Mouse (Mus musculus): Measurements from ENCODE around the gene Ccdc80. TPM values are rescaled to one million over a fixed set of nuclear protein-coding genes. Genes with fewer than 3 reads are reported as not detected.

The Ccdc80 gene
- polyA plus RNA-seq, 1 experiment from 2014 or later = 72.0 TPM

DNA sequence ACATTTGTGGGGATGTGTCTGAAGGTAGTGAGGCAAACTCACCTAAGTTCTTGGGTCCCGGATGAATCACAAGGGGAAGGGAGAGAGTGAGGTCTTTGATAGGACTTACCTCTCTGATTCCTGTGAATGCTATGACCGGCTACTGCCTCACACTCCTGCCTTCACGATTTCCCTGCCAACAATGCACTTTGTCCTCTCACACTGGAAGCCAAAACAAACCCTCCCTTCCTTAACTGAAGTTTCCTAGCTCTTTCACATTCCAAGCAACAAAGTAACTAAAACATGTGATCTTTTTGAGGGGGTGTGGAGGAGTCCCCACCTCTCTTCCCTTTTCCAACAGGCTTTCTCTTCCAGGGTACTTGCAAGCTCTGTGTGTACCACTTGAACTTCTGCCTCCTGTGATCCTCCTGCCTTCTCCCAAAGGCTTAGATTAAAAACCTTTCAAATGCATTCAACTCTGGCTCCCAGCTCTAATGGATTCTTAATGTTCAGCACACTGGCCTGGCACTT is 61.6 kb downstream of the Ccdc80 start:
- no peak for TF ChIP-seq CTCF (IDR thresholded peaks at IDR 0.05; ENCODE audit: low read depth)
- DNase-seq (no peak), ATAC-seq (ENCODE audit: insufficient read depth) (no peak)
- Histone ChIP-seq H3K27ac (ENCODE audit: low read depth) (no peak overlapping the region), H3K27me3 (ENCODE audit: insufficient read depth, low read length) (no peaks in the 10 kb centered on the region), H3K36me3 (ENCODE audit: insufficient read depth) (peaks cover 26% of the 10 kb centered on the region), H3K9me3 (ENCODE audit: low read depth, low read length) (no peaks in the 10 kb centered on the region), H3K4me3 (ENCODE audit: low read depth, low read length) (no peak overlapping the region), H3K4me1 (ENCODE audit: insufficient read depth) (0 out of 2 replicates have a peak, but pooled peaks cover 3% of the 10 kb centered on the region), H3K9ac (no peak overlapping the region), H3K4me2 (no peak overlapping the region)
- WGBS = 74% methylated on average over 3 of the region's 3 CpGs

DNA sequence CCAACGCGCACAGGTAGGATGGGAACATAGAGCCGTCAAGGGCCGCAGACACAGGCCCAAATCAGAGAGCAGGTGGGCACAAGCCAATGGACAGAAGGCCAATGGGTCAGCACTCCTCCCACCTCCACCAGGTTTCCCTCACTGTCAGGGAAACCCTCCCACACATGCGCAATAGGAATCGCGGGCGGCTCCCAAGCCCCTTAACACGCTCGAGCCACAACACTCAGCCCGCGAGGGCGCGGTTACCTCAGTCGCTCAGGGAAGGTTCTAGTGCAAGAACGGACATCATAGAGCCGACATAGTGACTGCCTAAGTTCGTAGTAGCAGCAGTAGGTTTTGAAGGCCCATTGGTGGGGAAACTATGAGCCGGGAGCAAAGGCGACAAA is 64.9 kb downstream of the Ccdc80 start:
- ATAC-seq (ENCODE audit: insufficient read depth) = peak; percentile 77
- no peaks in the 10 kb centered on the region for H3K27me3 ChIP-seq (ENCODE audit: insufficient read depth, low read length)
- H3K4me1 ChIP-seq (ENCODE audit: insufficient read depth) = 0 out of 2 replicates have a peak, but pooled peaks cover 3% of the 10 kb centered on the region

DNA sequence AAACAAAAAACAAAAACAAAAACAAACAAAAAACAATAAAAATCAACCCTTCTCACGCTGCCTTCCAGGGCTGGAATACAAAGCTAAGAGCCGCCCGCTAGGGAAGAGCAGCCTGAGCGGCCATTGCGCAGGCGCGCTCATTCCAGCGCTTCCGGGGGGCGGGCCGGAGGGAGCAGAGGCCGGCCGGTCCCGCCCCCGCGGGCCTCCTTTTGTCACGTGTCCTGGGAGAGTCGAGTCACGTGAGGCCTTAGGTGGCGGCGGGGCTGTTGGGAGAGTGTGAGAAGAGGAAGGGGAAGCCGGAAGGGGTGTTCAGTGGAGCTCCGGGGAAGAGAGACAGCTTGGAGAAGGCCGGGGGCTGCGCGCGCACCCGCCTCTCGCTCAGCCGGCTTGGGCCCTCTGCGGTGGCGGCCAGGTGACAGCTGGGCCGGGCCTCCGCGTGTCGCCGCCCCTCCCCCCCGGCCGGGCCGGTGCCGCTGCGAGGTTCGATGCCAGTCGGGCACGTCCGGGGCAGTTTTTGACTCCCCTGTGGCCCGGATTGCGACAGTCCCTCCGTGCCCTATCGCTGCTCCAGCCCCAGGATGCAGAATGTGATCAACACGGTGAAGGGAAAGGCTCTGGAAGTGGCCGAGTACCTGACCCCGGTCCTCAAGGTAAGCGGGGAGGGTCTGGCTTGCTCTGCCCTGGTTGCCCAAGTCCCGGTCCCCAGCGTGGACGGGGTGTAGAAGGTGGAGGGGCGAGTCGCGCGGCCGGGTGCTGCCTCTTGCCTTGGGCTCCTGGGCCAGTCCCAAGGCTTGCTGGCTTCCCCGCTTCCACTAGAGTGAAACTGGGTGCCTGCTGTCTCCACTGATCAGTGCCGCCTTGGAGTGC is 65.6 kb downstream of the Ccdc80 start, which contains the start of the genes Slc35a5 and Atg3:
TSS of gene Slc35a5 (minus strand) at position 185 of the 867 bp plus-strand sequence.
TSS of gene Atg3 (plus strand) at position 264 of the 867 bp plus-strand sequence.
- DNase-seq (peak; percentile 98), ATAC-seq (ENCODE audit: insufficient read depth) (peak; percentile 99)
- WGBS = under 1% methylated on average over 53 of the region's 64 CpGs
- Histone ChIP-seq H3K27me3 (ENCODE audit: insufficient read depth, low read length) (no peaks in the 10 kb centered on the region), H3K4me3 (ENCODE audit: low read depth, low read length) (peak within 1 kb of the TSS; percentile 81), H3K4me2 (peak within 1 kb of the TSS; percentile 88), H3K9ac (peak within 1 kb of the TSS; percentile 87), H3K27ac (ENCODE audit: low read depth) (peak within 1 kb of the TSS; percentile 89), H3K4me1 (ENCODE audit: insufficient read depth) (0 out of 2 replicates have a peak, but pooled peaks cover 3% of the 10 kb centered on the region), H3K9me3 (ENCODE audit: low read depth, low read length) (no peaks in the 10 kb centered on the region), H3K36me3 (ENCODE audit: insufficient read depth) (0 out of 2 replicates have a peak, but pooled peaks cover 12% of the 10 kb centered on the region)
- TF ChIP-seq CTCF (IDR thresholded peaks at IDR 0.05; ENCODE audit: low read depth) = no peak

More for the DNA sequence above, 64.9 kb downstream of the Ccdc80 start:
- DNase-seq = peak; percentile 83
- Histone ChIP-seq H3K4me3 (ENCODE audit: low read depth, low read length) (peak overlapping the region; percentile 81), H3K9ac (peak overlapping the region; percentile 71), H3K4me2 (peak overlapping the region; percentile 88), H3K36me3 (ENCODE audit: insufficient read depth) (0 out of 2 replicates have a peak, but pooled peaks cover 12% of the 10 kb centered on the region), H3K27ac (ENCODE audit: low read depth) (peak overlapping the region; percentile 89), H3K9me3 (ENCODE audit: low read depth, low read length) (no peaks in the 10 kb centered on the region)
- WGBS = 1% methylated on average over 20 of the region's 20 CpGs
- no peak for TF ChIP-seq CTCF (IDR thresholded peaks at IDR 0.05; ENCODE audit: low read depth)

DNA sequence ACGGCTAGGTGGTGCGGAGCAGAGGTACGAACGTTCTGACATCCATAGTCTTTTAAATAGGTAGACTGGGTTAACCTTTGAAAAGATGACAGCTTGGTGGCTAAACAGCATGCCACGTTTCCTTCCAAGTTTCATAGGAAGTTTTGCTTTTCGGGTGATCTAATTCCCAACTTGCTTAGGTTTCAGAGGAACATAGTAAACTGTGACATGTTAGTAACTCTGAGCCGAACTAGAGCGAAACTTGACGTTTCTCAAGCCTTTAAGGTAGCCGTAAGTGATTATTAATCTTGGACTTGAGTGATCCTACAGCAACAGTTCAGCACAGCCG is 66.2 kb downstream of the Ccdc80 start:
- peak overlapping the region; percentile 87 for H3K9ac ChIP-seq
- no peak for TF ChIP-seq CTCF (IDR thresholded peaks at IDR 0.05; ENCODE audit: low read depth)
- H3K4me2 ChIP-seq = peak overlapping the region; percentile 88
- H3K36me3 ChIP-seq (ENCODE audit: insufficient read depth) = 0 out of 2 replicates have a peak, but pooled peaks cover 12% of the 10 kb centered on the region
- peak overlapping the region; percentile 81 for H3K4me3 ChIP-seq (ENCODE audit: low read depth, low read length)
- ATAC-seq (ENCODE audit: insufficient read depth) (no peak), DNase-seq (no peak)
- no peaks in the 10 kb centered on the region for H3K9me3 ChIP-seq (ENCODE audit: low read depth, low read length)
- peak overlapping the region; percentile 89 for H3K27ac ChIP-seq (ENCODE audit: low read depth)
- no peaks in the 10 kb centered on the region for H3K27me3 ChIP-seq (ENCODE audit: insufficient read depth, low read length)
- 1% methylated on average over 11 of the region's 11 CpGs for WGBS
- 0 out of 2 replicates have a peak, but pooled peaks cover 3% of the 10 kb centered on the region for H3K4me1 ChIP-seq (ENCODE audit: insufficient read depth)

Other genes with a start within 250 kb of the Ccdc80 start
- gene Cd200r2, start 226.3 kb upstream of the Ccdc80 start, polyA plus RNA-seq (2014; fragmentation: Nextera tagmentation; extraction: Ambion mirVana) = not detected in 2 replicates
- gene Cd200r3, start 149.7 kb upstream of the Ccdc80 start, polyA plus RNA-seq (2014; fragmentation: Nextera tagmentation; extraction: Ambion mirVana) = 0.26 and 0.72 TPM in 2 replicates
- gene Slc35a5, start 65.3 kb downstream of the Ccdc80 start, polyA plus RNA-seq (2014; fragmentation: Nextera tagmentation; extraction: Ambion mirVana) = 17.4 and 19.6 TPM in 2 replicates
- gene Atg3, start 65.4 kb downstream of the Ccdc80 start, polyA plus RNA-seq (2014; fragmentation: Nextera tagmentation; extraction: Ambion mirVana) = 37.7 and 38.4 TPM in 2 replicates
- 0.13 TPM in 1 of 2 replicates, not detected in the other for gene Btla, start 130.9 kb downstream of the Ccdc80 start, polyA plus RNA-seq (2014; fragmentation: Nextera tagmentation; extraction: Ambion mirVana)